Mouse (Mus musculus): ENCODE measurements around the gene Hexim2.

- no peak for TF ChIP-seq CTCF (IDR thresholded peaks at IDR 0.05; ENCODE audit: control insufficient read depth, insufficient read depth, low read length)
- TF ChIP-seq POLR2A (IDR thresholded peaks at IDR 0.05; ENCODE audit: borderline replicate concordance, control insufficient read depth, low read depth, low read length) = no peak
Measured at GRCm38 (mm10) chr11:103133456-103134185, 1.4 kb downstream of the Hexim2 start.

All from bone marrow, adult 2 months (tissue).